Mouse (Mus musculus) kidney, adult 11 months (tissue): ENCODE data around the gene Abcc4.

Experiments used
- DNase-seq: peaks from one replicate; pipeline ENCODE4 v3.0.0; 2022

The Abcc4 gene

DNA sequence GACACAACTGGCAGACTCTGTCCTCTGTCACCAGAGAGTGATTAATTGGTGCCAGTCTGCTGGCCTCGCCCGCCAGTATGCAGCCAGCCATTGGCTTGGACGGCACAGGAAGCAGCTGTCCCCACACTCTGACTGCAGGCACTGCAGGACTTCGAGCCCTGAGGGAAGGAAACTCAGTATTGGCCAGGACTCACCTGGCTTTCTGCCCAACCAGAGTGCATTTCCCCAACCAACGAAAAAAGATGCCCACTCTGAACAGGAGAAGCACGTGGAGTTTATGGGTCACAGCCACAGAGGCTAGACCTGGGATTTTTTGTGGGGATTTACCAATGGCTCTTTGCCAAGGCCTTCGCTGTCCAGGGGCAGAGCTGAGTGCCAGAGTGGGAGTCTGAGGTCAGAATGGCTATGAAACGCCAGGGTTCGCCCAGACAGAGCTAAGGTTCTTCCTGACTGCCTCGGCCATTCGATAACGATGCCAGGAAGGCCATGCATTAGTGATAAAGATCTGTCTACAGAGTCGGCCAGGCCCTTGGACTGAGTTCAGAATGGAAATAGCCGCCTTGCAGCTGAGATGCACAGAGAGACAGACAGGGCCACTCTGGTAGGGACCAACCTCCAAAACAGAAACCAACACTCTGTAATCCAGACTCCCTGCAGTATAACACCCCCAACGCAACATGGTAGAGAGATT is 70.4 kb downstream of the Abcc4 start:
- DNase-seq: peak; percentile 93

DNA sequence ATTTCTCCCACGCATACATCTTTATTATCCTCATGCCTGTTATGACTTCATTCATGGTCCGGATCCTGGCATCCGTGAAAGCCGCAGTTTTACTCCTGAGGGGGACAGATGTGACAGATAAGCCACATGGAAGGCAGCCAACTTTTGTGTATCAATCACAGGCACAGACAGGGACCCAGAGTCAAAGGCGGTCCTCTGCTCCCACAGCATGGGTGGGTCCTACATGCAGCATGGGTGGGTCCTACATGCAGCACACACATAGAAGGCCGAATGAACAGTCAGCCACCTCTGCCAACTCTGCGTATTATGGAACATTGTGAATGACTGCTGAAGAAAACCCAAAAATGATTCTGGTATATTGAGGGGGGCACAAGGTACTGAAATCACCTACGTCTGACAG is 76.4 kb downstream of the Abcc4 start:
- no peak for DNase-seq

DNA sequence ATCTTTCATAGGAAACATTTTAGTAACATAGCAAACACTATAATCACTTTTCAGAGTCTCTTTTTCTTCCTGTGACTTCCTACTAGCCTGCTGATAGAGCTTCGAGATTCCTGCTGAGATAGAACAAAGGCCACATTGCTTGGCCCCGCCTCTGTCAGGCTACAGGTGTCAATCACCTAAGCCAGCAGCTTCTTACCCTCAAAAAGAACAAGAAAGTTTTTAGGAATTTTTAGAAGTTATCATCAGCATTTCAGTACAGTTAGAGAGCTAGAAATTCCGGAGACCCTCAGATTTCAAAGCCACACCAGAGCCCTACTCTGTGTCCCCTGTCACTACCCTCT is 84.6 kb downstream of the Abcc4 start:
- peak; percentile 31 for DNase-seq

DNA sequence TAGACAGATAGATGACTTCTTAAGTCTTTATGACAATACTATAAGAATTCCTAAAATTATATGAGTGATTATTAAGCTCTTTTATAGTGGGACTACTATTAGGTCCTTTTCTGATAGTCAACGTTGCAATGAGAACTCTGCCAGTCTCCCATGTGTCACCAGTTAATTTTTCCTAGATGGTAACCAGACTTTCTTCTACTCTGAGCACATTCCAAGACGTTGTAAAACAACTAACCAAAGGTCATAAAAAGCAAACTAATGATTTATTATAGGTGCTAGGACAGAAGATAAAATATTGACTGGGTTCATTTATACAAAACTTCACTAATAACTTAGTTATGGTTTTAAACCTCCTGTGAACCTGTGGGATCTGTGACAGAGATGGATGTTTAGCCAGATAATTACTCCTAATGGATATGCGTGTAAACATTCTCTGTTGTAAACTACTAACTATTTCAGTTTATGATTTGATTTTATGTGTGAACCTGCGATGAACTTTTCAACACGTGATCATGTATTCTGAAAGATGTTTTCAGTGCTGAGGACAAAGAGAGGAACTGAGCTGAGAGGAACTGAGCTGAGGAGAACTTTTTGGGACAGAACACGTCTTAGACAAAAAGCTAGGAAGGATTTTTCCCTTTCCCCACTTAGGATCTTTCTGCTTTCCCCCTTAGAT is 85.1 kb downstream of the Abcc4 start:
- DNase-seq: no peak

DNA sequence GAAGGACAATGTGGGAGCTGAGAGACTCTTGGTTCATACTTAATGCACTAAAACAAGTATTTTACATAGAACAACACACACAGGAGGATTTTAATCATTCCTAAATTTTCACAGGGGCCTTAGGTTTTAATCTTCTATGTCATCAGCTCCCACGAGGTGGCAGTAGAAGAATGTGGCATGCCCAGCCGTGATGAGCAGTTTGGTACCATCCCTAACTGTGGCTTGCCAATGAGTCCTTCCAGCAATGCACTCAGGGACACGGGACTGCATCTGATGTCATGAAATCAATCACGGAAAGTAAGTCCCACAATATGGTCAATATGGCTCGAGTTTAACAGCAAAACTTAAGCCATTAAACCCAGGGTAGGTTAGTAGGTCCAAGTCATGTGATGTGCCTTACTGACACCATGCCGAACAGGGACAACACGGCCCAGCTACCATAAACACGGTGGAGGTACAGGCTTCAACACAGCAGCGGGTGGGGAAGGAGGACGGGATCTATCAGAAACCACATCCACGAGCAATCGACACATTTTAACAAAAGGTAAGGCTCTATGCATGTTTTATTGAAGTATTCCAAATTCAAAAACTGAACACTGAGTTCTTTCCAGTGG is 89.2 kb downstream of the Abcc4 start:
- peak; percentile 21 for DNase-seq

DNA sequence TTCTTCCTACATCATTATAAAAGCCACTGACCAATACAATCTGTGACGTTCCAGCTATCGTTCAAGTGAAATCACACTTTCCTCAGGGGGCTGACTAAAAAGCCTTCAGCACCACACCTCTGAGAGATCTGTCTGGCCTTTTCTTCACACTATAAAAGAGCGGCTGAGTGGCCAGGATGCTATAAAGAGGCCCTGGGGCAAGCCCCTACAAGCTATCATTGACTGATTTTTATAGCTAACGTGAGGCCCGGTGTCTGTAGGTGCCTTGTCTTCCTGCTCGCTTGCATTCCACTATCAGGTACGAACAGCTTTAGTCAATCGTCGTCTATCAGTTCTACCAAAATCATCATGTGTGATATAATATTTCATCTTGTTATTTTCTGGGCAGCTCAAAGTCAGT is 92.3 kb downstream of the Abcc4 start:
- DNase-seq: no peak

DNA sequence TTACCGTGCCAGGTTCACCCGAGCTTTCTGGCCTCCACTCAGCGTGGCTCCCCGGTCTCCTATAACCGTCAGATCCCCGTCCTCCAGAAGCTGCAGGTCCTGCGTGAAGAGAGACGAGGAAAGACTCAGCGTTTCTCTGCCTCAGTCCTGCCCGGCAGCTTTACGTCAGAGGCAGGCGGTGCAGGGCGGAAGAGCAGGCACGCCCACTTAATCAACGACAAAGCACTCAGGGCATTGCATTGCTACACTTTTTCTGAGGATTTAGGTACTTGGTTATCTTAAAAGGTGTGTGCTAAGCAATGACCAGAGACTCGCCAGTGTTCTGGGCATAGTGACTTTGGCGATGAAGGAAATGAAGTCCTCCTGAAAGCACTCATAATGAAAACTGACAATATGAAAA is 94.3 kb downstream of the Abcc4 start:
- DNase-seq: no peak

DNA sequence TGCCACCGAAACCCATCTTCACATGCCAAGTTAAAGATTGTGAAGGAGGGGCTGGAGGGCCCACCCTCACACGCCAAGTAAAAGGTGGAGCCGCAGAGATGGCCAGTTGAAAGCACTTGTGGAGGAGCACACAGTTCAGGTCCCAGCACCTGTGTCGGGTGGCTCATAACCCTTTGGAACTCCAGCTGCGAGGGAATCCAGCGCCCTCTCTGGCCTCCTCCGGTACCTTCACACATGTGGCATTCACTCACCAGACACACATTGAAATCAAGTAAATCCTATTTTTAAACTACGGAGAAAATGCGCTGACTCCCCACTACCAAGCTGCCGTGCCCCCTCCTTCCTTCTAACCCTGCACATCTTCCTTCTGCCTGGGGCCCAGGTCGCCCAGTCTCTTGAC is 95.2 kb downstream of the Abcc4 start:
- no peak for DNase-seq

DNA sequence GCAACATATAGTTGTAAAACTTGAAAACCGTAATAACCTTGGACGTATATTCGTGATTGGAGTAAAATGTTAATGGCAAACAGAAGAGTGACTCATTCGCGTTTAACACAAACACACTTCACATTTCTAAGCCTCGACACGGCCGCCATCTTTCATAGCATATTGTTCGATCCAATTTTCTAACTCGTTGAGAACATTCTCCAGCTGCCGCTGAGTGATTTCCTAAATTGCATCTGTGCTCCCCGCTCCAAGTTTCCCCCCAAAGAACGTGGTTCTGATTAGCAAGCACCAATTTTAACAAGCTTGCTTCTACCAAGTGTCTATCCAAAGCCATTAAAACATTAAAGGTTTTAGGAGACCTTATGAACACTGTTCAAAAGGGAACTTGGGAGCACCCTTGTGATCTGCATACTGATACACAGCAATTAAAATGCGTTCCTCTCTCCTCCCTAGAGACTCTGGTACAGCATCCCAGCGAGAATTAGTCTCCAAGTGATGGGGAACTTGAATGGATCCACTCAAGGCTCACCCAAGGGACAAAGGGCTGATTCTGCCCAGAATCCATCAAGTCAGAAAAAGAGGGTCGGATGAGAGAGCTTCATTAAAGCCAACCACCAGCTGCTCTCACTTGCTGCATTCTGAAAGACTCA is 97.1 kb downstream of the Abcc4 start:
- no peak for DNase-seq

DNA sequence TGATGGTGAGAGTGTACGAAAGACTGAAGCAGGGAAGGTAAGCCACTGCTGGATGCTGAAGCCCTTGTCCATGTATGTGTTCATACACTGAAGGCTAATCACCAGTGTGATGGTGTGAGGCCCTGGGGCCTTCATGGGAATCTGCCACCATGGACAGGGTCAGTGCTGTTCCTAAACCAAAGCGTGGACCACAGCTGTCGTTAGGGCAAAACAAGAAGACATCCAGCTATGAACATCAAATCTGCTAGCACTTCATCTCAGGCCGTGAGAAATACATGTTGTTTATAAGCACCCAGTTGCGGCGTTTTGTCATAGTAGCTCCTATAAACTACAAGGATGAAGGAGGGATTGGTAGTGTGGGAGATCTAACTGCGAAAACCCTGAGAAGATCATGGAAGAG is 97.7 kb downstream of the Abcc4 start:
- DNase-seq: no peak

DNA sequence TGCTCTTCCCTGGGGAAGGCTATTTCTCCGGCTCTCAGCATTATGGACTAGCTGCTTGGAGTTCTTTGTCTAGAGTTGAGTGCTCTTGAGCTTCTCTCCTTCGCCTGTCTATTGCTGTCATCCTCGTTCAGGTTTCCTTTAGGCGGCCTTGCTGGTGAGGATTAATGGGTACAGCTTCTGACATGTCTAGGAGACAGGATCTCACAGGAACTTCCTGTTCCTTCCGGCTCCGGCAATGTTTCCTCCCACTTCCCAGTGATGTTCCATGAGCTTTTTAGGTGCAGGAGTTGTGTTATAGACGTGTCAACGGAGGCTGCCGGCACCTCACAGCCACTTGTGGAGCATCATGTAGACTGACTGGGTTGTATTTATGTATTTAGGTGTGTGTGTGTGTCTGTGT is 99.5 kb downstream of the Abcc4 start:
- no peak for DNase-seq

DNA sequence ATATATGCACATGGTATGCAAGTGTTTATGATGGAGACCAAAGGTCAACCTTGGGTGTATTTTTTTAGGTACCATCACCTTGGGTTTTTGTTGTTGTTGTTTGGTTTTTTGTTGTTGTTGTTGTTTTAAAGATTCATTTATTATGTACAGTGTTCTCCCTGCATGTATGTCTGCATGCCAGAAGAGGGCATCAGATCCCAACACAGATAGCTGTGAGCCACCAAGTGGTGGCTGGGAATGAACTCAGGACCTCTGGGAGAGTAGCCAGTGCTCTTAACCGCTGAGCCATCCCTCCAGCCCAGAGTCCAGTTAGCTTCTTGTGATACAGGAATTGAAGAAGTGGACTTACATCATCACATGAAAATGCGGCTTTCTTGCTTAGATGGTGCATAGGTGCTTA is 101.1 kb downstream of the Abcc4 start:
- DNase-seq: no peak

DNA sequence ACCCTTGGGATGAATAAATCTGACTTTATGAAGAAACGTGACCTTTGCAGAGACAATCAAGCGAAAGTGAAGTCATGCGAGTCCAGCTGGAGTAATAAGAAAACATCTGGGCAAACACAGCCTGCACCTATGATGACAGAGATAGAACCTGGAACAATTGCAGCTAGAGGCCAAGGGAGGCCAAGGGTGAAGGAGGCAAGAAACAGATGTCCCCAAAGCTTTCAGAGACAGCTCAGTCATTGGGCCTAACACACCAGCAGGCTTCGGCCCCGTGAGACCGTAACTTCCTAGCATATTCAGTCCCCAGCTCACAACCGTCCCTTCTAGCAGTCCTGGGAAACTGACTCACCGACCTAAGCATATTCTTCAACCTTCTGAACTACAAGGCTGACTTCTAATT is 104.0 kb downstream of the Abcc4 start:
- no peak for DNase-seq

DNA sequence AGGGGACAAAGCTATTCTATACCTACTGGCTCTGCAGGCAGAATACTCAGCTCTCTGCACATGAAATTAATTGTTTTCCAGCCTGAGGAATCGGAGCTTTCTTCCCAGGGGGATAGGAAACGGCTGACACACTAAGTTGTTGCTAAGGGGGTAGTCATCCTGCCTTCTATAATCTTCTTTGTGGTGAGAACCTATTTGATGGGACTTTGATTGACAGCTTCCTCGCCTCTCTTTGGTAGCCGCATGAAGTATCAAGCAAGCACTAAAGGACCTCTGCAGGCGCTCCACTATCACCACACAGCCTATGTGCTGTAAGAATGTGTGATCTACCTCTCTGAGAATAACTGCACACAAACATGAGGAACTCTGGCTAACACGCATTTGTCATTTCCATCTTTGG is 105.3 kb downstream of the Abcc4 start:
- no peak for DNase-seq

DNA sequence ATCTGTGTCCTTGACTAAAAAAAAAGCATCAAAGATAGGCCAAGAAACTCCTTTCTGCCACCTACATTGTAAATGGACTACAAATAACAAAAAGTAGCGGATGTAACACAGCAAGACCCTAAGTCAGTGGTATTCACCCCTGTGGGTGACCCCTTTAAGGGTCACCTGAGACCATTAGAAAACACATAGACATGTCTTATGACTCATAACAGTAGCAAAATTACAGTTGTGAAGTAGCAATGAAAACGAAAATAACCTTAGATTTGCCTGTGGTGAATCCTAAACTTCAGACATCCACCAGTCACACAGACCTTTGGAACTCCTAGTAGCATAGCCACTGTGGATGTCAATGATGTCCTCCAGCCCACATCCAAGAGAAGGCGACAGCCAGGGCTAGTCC is 107.3 kb downstream of the Abcc4 start:
- no peak for DNase-seq

DNA sequence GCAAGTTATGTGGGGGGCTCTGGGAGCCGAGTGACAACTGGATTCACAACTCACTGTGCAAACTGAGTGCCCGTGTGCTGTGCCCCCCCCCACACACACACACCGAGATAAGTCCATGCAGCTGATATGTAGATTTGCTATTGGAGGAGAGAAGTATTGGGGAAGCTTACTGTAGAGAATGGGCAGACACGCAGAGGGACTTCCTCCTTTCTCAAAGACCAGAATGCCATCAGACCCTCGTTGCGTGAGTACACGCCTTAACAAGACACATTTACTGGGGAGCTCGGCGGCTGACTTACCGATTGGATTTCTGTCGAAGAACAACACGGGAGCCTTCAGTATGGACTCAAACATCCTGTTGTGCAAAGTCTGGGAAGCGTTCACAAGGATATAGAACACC is 111.6 kb downstream of the Abcc4 start:
- DNase-seq: no peak

DNA sequence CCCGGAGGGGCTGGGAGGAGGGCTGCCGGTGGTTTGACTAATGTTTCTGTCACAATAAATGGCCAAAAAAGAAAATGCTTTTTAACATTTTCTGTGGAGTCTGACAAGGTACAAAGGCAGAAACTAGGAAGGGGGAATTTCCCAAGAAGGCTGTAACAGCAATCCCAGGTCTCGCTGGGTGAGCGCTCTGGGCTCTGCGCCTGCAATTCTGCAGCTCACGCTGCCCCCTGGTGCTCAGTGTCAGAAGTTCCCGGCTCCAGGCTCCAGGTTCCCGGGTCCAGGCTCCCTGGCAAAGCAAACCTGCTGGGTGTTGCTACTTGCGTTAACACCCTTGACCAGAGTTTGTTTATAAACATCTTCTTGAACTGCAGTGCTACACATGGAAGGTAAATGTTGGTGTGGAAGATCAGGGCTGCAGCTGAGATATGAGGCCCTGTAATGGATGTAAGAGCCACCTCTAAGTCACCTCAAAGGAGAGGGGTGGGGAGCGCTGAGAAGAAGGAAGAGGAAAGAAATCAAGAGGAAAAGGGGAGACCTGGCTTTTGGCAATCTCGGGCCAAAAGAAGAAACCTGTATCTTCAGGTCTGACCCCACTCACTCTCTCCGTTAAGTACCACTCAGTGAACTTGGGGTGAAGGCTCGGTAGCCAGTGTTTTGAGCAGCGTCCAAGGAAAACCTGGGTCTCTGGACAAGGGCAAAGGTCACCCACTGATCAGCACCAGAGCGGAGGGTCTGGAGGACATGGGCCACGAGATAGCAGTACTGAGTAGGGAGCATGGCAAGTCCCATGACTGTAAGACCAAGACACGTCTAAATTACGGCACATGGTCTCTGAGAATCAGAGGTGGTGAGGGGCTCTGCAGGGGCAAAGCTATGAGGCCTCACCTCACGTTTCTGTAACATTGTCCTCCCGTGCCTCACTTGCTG is 114.3 kb downstream of the Abcc4 start:
- peak; percentile 52 for DNase-seq

DNA sequence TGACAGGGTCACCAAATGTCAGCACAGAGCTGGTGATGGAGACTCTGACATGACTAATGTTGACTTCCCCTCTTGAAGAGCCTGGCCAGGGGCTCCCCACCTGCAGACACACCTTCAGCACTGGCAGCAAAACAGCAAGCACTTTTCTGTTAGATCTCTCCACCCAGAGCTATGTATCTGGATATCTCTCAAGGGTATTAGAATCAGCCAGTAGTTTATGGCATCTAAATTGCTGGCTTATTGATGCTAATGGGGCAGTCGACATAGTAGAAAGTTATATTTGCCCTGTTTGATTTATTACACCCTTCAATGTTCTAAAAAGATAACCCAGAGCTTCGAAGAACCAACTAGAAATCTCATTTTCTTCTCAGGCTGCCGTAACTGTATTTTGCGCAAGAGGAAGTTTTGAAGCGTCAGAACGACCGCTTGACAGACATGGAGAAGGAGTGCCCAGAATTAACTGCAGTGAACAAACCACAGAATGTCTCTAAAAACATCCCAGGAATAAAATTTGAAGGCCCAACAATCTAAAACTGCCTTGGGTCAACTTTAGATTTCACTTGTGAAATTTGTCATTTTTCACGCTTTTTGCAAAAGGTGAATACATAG is 123.6 kb downstream of the Abcc4 start:
- DNase-seq: no peak

DNA sequence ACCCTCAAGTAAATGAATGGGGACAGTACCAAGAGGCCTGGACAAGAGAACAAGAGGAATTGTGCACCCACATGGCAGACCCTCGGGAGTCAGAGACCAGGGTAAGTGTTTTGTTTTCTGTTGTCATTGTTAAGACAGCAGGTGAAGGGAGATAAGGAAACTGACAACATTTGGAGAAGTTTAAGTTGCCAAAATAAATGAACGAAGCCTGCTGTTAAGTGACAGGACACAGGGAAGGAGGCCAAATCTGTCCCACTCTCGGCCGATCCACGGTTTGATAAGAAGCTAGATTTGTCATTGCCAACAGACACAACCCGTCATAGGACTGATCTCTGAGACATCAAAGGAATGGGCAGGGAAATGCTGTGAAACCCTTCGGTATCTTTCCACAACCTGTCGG is 124.3 kb downstream of the Abcc4 start:
- DNase-seq: no peak

DNA sequence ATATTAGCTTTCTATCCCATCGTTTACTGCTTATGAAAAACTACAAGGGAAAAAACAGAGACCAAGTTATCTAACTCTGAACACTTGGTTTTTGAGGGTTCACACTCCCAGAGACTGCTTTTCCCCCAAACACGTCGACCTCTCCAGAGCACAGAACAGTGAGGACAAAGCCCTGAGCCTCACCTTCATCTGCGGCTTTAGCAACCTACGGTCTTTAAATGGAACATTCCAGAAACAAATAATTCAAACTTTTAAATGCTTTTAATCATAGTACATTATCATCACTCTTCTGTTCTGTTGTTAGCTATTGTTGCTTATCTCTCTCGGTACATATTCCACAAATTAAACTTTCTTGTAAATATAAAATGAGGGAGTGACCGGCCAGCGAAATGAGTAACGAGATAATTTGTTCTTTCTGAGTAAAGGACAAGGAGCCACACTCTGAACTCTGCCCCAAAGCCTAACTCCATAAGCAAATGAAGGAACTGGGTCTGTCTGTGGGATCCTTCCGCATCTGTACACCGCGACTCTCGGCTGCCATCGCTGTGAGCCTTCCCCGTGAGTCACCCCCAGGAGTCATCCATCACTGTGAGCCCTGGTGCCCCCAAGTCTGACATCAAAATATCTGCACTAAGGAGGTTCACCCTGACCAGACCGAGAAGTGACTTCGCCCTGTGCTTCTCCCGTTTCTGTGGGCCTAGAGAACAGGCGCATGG is 126.8 kb downstream of the Abcc4 start:
- no peak for DNase-seq

DNA sequence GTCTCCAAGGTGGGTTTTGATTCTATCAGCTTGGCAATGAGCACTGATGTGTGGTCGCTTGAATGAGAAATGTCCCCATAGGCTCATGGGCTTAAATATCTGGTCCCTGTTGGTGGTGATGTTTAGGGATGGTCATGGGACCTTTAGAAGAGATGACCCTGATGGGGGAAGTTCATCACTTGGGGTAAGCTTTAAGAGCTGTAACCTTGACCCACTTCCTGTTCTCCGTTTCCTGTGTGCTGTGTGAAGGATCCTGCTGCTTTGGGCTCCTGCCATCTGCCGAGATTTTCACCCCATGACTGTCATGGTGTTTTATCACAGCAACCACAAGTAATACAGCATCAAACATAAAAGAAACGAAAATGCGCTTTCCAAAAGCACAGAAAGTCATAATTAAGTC is 128.1 kb downstream of the Abcc4 start:
- DNase-seq: no peak

DNA sequence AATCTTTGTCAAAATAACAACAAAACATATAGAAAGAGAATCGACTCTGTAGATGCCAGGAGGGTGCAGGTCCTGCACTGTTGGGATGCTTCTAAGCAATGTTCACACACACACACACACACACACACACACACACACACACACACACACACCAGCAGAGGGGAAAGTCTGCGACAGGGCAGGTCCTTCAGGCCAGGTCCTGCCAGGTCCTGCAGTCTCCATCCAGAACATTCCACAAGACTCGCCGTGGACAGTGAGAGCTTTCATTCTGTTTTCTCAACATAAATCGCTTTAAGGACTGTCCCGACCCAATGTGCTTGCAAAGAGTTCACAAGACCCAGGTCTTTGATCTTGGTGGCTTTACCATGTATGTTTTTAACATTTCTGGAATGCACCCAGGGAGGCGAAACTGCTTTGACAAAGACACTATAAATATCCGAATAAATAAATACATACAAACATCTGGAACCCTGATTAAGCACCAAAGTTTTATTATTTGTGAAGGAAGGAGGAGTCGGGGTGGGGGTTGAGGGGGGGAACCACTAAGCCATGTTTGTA is 133.3 kb downstream of the Abcc4 start:
- DNase-seq: no peak
